Mouse (Mus musculus): ENCODE measurements around the gene Gm21887.
"Not testable (repeated sequence)": the region's sequence is repeated elsewhere in the genome, so short reads cannot be mapped to it uniquely, and the experiment has no call there.

- TF ChIP-seq CTCF (IDR thresholded peaks at IDR 0.05; ENCODE audit: insufficient read depth, low read length); POLR2A (IDR thresholded peaks at IDR 0.05; ENCODE audit: borderline replicate concordance, extremely low read depth, low read depth, low read length): not testable (repeated sequence)
Measured at GRCm38 (mm10) chrX:169972791-169973494, 36.5 kb upstream of the Gm21887 start.
